Mouse (Mus musculus): Measurements from ENCODE around the gene Rad52.

Rad52 gene

GRCm38 (mm10) chr6:119902204-119903080 is at the start of gene Rad52:
Gene Rad52, plus strand, starts transcription at chr6:119902698.
- peak; percentile 78 for DNase-seq (ENCODE audit: low read depth, low spot score)

- DNase-seq (ENCODE audit: low read depth, low spot score) = no peak
Measured at GRCm38 (mm10) chr6:119854156-119854555, 48.3 kb upstream of the Rad52 start.

- DNase-seq (ENCODE audit: low read depth, low spot score) = no peak
Measured at GRCm38 (mm10) chr6:119855471-119855870, 47.0 kb upstream of the Rad52 start.

DNA sequence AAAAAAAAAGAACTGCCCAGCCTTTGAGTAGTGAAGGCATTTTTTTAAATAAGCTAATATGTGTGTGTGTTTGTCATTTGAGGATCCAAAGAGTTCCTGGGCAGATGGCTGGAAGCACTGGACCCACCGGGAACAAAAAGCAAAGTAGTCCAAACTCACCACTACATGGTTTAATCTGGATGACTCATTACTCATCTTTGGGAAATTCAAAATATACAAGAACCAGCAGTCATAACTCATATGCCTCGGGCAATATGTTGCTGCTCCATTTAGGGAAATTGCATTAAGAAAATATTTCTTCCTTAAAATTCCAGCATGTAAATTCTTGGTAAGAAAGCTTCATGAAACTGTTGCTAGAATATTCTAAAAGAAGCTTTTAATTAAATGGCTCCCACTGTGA is 42.3 kb upstream of the Rad52 start:
- no peak for DNase-seq (ENCODE audit: low read depth, low spot score)

GRCm38 (mm10) chr6:119861519-119861918 is 41.0 kb upstream of the Rad52 start:
- DNase-seq (ENCODE audit: low read depth, low spot score) = no peak

DNA sequence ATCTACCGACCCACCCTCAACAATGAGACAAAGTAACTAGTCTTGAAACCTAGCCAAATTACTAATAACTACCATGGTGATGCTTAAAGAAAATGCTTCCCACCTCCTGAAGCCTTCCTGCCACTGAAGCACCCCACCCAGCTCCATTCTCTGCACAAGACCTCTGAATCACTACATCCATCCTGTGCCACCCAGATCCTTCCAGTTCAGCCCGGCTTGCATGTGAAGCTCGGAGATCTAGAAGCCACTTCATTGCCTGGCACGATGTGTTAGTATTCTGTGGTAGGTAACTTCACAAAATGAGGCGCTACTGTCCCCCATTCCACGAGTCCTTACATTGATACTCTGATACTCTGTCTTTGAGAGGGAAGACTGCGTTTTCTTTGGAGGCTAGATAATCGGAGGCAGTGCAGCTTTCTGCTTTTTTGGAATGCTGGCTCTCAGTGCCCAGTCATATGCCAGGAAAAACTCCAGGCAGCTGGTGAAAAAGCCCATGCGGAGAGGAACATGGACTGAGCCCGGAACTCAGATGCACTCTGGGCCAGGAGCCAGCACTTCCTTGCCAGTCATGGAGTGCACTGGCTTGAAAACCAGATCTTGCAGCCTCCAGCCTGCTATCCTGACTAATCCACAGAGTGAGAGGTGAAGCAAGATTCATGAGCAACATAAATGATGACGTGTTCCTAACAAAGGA is 38.0 kb upstream of the Rad52 start:
- no peak for DNase-seq (ENCODE audit: low read depth, low spot score)

GRCm38 (mm10) chr6:119883151-119883550 is 19.3 kb upstream of the Rad52 start:
- no peak for DNase-seq (ENCODE audit: low read depth, low spot score)

DNA sequence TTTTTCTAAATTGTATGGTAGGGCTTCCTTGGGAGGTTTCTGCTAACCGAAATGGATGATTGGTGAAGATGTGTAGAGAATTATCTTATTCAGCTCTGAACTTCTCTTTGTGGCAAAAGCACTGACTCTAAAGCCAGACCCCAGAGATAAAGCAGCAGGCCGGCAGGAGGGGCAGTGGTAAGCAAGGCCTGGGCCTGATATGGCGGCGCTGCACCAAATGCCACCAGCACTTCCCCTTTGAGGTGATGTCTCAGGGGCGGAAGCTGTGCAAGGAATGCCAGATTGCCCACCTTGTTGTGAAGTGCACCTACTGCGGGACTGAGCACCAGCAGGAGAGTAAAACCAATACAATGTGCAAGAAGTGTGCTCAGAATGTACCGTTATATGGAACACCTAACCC is 9.8 kb upstream of the Rad52 start:
- no peak for DNase-seq (ENCODE audit: low read depth, low spot score)

DNA sequence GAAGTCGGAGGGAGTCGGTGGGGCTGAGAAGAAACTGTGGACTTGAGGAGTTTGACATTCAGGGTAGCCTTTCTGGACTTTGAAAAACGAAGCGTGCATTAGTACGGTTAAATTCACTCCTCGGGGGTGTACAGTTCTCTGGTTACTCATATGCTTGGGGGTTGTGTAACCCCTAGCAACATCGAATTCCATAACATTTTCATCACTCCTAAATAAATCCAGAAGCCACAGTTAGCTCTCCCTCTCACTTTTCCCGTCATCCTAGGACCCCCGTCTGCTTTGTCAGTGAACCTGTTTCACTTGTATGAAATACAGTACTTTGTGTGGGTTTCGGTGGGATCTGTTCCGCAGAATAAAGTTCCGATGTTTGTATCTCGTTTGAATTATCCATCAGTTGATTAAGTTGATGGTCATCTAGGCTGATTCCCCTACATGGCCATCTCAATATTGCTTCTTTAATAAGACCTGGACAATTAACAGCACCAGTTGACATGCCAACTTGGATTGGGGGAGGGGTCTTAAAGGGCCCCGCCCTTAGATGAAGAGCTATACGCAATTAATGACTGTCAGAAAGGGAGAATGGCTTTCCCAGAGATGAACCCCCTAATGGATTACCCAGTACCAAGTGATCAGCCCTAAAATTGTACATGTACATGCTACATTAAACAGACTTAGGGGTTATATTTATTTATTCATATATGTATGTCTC is 737 bp downstream of the Rad52 start:
- DNase-seq (ENCODE audit: low read depth, low spot score) = no peak

DNA sequence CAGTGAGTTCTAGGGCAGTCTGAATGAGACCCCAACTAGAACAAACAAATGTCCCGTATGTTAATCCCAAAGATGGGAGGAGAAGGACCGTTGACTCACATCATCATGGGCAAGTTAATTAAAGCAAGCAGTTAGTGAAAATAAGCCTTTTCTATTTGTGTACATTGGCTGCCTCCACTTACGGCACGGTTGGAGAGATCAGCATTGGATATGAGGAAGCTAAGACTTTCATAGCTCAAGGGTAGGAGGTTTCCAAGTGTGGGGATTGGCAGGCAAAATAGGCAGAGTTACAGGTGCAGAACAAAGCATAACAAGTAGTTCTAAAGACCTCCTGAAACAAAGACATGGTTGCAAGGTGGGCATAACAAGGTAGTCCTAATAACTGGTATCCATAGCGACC is 3.0 kb downstream of the Rad52 start:
- DNase-seq (ENCODE audit: low read depth, low spot score) = no peak

DNA sequence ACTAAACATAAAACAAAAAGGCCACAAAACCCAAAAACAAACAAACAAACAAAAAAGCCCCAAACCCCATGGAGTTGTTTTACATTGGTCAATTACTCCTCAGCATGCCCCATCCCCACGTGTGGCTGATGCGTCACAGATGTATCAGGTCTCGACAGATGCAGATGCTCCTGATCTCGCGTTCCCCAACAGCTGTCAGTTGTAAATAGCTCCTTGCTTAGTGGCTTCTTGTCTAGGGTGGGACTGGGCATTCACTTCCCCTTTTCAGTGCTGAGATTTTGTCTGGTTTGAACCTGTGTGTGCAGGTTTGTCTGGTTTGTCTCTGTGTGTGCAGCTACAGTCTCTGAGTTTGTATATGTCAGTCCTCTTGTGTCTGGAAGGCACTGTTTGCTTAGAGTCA is 9.5 kb downstream of the Rad52 start:
- DNase-seq (ENCODE audit: low read depth, low spot score) = no peak

GRCm38 (mm10) chr6:119915710-119916109 is 13.2 kb downstream of the Rad52 start:
- no peak for DNase-seq (ENCODE audit: low read depth, low spot score)

GRCm38 (mm10) chr6:119918561-119919181 is 16.2 kb downstream of the Rad52 start:
- DNase-seq (ENCODE audit: low read depth, low spot score) = no peak

DNA sequence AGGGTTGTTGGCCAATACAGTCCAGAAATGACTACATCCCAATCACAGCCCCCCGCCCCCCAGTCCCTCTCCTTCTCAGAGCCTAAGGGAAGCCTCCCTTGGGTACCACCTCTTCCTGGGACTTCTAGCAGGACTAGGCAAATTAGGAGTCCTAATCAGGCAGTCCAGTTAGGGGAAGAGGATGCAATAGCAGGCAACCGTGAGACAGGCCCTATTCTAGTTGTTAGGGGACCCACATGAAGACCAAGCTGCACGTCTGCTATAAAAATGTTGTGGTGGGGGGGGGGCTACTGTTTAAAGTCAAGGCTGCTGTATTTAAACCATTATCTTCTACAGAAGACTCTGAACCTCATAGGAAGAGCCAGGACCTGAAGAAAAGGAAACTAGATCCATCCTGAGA is 19.6 kb downstream of the Rad52 start:
- DNase-seq (ENCODE audit: low read depth, low spot score) = no peak

- DNase-seq (ENCODE audit: low read depth, low spot score) = no peak
Measured at GRCm38 (mm10) chr6:119922544-119922943, 20.0 kb downstream of the Rad52 start.

- DNase-seq (ENCODE audit: low read depth, low spot score) = no peak
Measured at GRCm38 (mm10) chr6:119924235-119925005, 21.9 kb downstream of the Rad52 start.
